Mouse (Mus musculus) spleen, adult 2 months (tissue): Measurements from ENCODE around the gene Gm49405. TPM values are rescaled to one million over a fixed set of nuclear protein-coding genes. Genes with fewer than 3 reads are reported as not detected.

Source experiments
- DNase-seq, 2 experiments: peaks; one replicate each; pipeline versions ENCODE4 v3.0.0 to v3.0.0-alpha.2; 2012 to 2021; ENCODE audit warnings: low spot score in 2 of 2, low read depth in 1 of 2
- H3K27ac ChIP-seq: fragments of 200-500 bp; 2 replicates; pipeline ENCODE4 v1.5.1; 2012; ENCODE audit warnings: low read length, inconsistent platforms; ENCODE audit not compliant: insufficient read depth
- H3K27me3 ChIP-seq: fragments of 200-500 bp; 2 replicates; pipeline ENCODE4 v1.6.1; 2012; ENCODE audit warnings: mild to moderate bottlenecking, moderate library complexity, low read length, inconsistent platforms; ENCODE audit not compliant: control insufficient read depth, insufficient read depth
- H3K36me3 ChIP-seq: fragments of 200-500 bp; 2 replicates; pipeline ENCODE4 v1.6.1; 2012; ENCODE audit warnings: mild to moderate bottlenecking, low read length, inconsistent platforms; ENCODE audit not compliant: control insufficient read depth, insufficient read depth
- H3K4me1 ChIP-seq: fragments of 200-500 bp; 2 replicates; pipeline ENCODE4 v1.6.1; 2011; ENCODE audit warnings: inconsistent platforms; ENCODE audit not compliant: control insufficient read depth, insufficient read depth, insufficient read length
- H3K4me3 ChIP-seq: fragments of 200-500 bp; 2 replicates; pipeline ENCODE4 v1.5.1; 2011; ENCODE audit warnings: mild to moderate bottlenecking, inconsistent platforms; ENCODE audit not compliant: insufficient read depth, insufficient read length; ENCODE audit errors: extremely low read depth
- CTCF ChIP-seq: fragments of 200-500 bp; IDR thresholded peaks from 2 replicates; pipeline ENCODE4 v1.5.1; 2011; ENCODE audit warnings: mild to moderate bottlenecking, inconsistent platforms; ENCODE audit not compliant: insufficient read depth, insufficient read length, insufficient replicate concordance; ENCODE audit errors: extremely low read depth
- POLR2A ChIP-seq: fragments of 200-500 bp; IDR thresholded peaks from 2 replicates; pipeline ENCODE4 v1.6.1; 2011; ENCODE audit warnings: low read depth, low read length, inconsistent platforms
- WGBS: fragments of 180-500 bp; shearing (Covaris S2); methylation state at CpG from one replicate; pipeline ENCODE4 v1.1.7; 2018; 5-methylcytosine and 5-hydroxymethylcytosine counted together
- polyA plus RNA-seq: library from polyadenylated mRNA; depleted of rRNA; stranded (reverse); fragments of >200 nt; gene quantifications from 2 replicates; pipeline ENCODE4 v1.2.3, GENCODE M21; 2012

Gm49405 gene
- polyA plus RNA-seq, 1 experiment, result 3.1 TPM

DNA sequence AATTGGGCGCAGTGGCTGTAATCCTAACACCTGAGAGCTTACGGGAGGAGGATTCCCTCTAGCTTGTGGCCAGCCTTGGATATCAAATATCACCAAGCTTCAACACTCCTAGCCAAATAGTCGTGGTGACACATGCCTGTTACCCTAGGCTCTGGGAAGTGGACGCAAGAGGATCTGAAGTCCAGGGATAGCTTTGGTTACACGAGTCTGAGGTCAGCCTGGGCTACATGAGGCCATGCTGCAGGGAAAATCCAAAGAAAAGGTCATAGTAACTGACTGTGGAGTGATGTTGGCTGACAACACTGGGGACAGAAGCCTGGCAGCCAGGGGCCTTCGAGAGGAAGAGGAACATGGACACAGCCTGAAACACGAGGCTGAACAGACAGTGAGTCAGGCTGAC, 4.3 kb upstream of the Gm49405 start:
- WGBS, result 71% methylated on average over 7 of the region's 7 CpGs
- TF ChIP-seq CTCF (no peak), POLR2A (no peak)
- H3K4me3 ChIP-seq, result no peak overlapping the region

DNA sequence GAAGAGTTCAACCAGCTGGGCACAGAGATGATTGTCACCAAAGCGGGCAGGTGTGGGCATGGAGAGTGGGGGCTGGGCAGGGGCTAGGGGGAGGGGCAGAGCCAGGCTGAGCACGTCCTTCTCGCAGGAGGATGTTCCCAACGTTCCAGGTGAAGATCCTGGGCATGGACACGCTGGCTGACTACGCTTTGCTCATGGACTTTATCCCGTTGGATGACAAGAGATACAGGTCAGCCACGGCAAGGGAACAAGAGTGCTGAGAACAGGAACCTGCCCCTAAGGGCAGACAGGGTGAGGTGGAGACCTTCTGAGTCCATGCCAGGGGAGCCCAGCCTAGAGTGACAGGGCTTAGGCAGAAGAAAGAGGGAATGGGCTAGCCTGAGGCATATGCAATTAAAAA, 3.7 kb upstream of the Gm49405 start:
- Histone ChIP-seq H3K4me3 (no peak overlapping the region), H3K4me1 (peaks cover 4% of the 10 kb centered on the region; the same call in 1 of the 2 replicates), H3K27ac (no peak overlapping the region), H3K36me3 (no peaks in the 10 kb centered on the region), H3K27me3 (no peaks in the 10 kb centered on the region)
- TF ChIP-seq CTCF, result no peak
- no peak for TF ChIP-seq POLR2A
- 81% methylated on average over 8 of the region's 8 CpGs for WGBS
- DNase-seq, result no peak

More for the DNA sequence above, 4.3 kb upstream of the Gm49405 start:
- H3K27me3 ChIP-seq, result no peaks in the 10 kb centered on the region
- no peak for DNase-seq
- peaks cover 3% of the 10 kb centered on the region; the same call in 1 of the 2 replicates for H3K4me1 ChIP-seq
- H3K36me3 ChIP-seq, result no peaks in the 10 kb centered on the region
- no peak overlapping the region for H3K27ac ChIP-seq

DNA sequence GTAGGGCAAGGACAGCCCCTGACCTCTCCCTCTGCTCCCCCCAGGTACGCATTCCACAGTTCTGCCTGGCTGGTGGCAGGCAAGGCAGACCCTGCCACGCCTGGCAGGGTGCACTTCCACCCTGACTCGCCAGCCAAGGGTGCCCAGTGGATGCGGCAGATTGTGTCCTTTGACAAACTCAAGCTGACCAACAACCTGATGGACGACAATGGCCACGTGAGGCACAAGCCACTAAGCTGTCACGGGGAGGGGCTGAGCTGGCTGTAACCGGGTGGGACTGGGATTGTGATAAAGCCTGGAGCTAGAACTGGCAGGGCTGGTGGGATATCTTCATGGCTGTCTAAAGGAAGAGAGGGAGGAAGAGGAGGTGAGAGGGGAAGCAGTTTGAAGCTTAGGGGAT, 3.2 kb upstream of the Gm49405 start:
- H3K36me3 ChIP-seq, result no peaks in the 10 kb centered on the region
- TF ChIP-seq CTCF (no peak), POLR2A (no peak)
- no peak overlapping the region for H3K4me3 ChIP-seq
- DNase-seq, result no peak
- H3K27ac ChIP-seq, result no peak overlapping the region
- H3K27me3 ChIP-seq, result no peaks in the 10 kb centered on the region
- WGBS, result 85% methylated on average over 8 of the region's 8 CpGs
- H3K4me1 ChIP-seq, result peaks cover 4% of the 10 kb centered on the region; the same call in 1 of the 2 replicates

DNA sequence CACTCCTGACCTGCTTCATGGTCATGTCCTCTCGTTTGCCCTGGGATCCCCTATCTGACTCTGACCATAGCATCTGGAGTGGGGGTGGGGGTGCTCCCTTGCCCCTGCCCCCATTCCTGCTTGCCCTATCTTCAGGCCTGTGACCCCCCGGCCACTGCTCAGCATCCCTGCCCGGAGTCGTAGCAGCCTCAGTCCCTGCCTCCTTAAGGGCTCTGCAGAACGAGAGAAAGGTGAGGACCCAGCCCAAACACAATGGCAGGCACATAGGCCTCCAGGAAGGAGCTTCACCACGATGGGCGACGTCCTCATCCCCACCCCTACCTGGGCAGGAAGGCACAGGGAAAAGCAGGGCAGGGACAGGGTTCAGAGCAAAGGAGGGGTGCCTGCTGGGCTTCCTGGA, 2.1 kb upstream of the Gm49405 start:
- H3K36me3 ChIP-seq, result no peaks in the 10 kb centered on the region
- WGBS, result 83% methylated on average over 8 of the region's 8 CpGs
- TF ChIP-seq POLR2A (no peak), CTCF (no peak)
- H3K27me3 ChIP-seq, result no peaks in the 10 kb centered on the region
- no peak for DNase-seq
- no peak overlapping the region for H3K4me3 ChIP-seq
- peaks cover 4% of the 10 kb centered on the region; the same call in 1 of the 2 replicates for H3K4me1 ChIP-seq
- H3K27ac ChIP-seq, result no peak overlapping the region

DNA sequence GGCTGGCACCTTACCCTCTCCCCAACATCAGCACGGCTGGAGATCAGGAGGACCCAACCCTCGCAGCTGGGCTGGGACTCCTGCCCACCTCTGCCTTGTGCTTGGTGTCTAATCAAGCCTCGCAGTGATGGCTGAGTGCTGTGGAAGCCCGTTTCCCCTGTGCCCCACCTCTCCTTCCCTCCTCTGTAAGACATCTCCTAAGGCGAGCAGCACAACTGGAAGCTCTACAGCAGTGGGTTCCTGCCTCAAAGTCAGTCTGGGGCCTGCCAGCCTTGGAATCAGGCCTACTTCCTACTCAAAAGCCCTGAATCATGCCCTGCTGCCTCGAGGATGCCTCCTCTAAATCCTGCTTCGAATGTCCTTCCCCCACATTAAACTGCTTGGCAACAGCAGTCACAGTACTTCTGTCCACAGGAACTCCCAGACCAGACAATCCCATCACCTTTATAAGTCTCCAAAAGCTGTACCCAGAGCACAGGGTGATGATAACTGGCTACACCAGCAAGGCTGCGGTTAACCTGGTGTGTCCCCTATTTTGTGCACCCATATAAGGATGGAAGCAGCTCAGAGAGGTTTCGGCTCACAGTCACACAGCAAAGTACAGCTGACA, 1.2 kb upstream of the Gm49405 start:
- TF ChIP-seq POLR2A (no peak), CTCF (no peak)
- H3K4me1 ChIP-seq, result peaks cover 4% of the 10 kb centered on the region; the same call in 1 of the 2 replicates
- no peak overlapping the region for H3K4me3 ChIP-seq
- no peaks in the 10 kb centered on the region for H3K27me3 ChIP-seq
- peak overlapping the region; percentile 42; the same call in 1 of the 2 replicates for H3K27ac ChIP-seq
- WGBS, result 59% methylated on average over 9 of the region's 9 CpGs
- DNase-seq, result no peak
- no peaks in the 10 kb centered on the region for H3K36me3 ChIP-seq

DNA sequence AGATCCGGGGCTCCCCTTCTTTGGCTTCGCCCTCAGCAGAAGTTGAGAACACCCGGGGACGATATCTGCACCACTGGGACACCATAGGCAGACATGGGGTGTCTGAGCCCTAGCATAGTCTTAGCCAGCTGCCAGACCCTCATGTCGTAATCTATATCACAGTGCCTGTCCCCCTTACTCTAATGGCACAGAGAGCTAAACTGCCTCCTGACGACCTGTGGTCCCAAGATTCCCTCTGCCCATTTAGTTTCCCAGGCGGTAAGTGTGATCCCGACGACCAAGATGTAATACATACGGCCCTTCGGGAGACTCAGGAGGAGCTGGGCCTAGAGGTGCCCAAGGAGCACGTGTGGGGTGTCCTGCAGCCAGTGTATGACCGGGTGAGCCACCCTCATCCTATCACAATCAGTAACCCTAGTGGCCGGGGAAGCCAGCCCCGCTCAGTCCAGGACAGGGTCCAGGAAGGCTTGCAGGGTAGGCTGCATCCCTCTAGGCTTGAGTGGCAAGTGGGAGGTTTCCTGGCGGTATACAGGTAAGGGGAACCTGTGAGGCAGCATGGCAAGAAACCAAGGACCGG, 611 bp downstream of the Gm49405 start:
- H3K4me3 ChIP-seq, result peak overlapping the region; percentile 84
- TF ChIP-seq CTCF (no peak), POLR2A (no peak)
- 41% methylated on average over 17 of the region's 17 CpGs for WGBS
- peaks cover 4% of the 10 kb centered on the region; the same call in 1 of the 2 replicates for H3K36me3 ChIP-seq
- peak overlapping the region; percentile 93 for H3K27ac ChIP-seq
- no peak for DNase-seq
- H3K4me1 ChIP-seq, result peaks cover 4% of the 10 kb centered on the region; the same call in 1 of the 2 replicates
- H3K27me3 ChIP-seq, result no peaks in the 10 kb centered on the region

DNA sequence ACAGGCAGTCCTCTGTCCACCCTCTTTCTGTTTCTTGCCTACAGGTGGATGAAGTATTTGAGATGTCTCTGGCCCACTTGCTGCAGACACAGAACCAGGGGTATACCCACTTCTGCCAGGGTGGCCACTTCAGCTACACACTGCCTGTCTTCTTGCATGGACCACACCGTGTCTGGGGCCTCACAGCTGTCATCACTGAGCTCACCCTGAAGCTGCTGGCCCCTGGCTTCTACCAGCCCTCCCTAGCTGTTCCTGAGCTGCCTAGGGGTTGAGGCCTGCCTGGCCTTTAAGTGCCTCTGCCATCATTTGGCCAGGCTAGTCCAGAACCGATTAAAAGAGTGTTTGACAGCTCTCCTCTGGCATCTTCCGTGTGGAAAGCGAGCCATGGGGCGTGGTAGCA, 1.3 kb downstream of the Gm49405 start:
- peaks cover 8% of the 10 kb centered on the region for H3K36me3 ChIP-seq
- no peak overlapping the region for H3K27ac ChIP-seq
- peaks cover 4% of the 10 kb centered on the region; the same call in 1 of the 2 replicates for H3K4me1 ChIP-seq
- H3K27me3 ChIP-seq, result no peaks in the 10 kb centered on the region
- H3K4me3 ChIP-seq, result no peak overlapping the region
- TF ChIP-seq POLR2A, result no peak
- no peak for DNase-seq
- WGBS, result 94% methylated on average over 5 of the region's 5 CpGs
